Mouse (Mus musculus) layer of hippocampus, postnatal 36 days (tissue): ENCODE data around the gene Klf16. TPM values are rescaled to one million over a fixed set of nuclear protein-coding genes. Genes with fewer than 3 reads are reported as not detected.
A peak's percentile ranks its signal among the peaks of the same experiment; 100 is the strongest.

Source experiments
- DNase-seq, 2 experiments: peaks; one replicate each; pipeline ENCODE4 v3.0.0; 2022
- total RNA-seq, 2 experiments: library from RNA; stranded (reverse); gene quantifications; 2 replicates each; pipeline ENCODE4 v1.2.3; 2021

Gene Klf16
- 10 to 100 TPM; 51.7 to 56.8 TPM for total RNA-seq

GRCm38 (mm10) chr10:80577195-80578130, at the start of gene Klf16:
Gene Klf16 (minus strand): TSS chr10:80577321.
- DNase-seq, result peak; percentile 97

DNA sequence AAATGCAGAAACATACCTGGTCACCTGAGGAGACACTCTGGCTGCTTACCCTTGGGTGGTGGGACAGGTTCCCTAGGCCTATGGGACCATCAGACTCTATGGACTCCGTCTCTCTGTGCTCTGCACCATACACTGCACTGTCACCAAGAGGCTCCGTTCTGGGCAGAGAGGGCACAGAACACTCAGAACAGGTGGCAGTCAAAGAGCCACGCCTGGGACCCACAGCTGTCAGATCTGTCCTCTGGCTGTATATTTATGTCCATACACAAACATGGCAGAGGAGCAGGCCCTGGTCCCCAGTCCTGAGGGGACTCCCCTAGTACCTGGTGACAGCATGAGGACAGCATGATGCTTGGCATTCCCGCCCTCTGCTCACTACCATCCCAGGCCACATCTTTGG, 48.6 kb upstream of the Klf16 start:
- no peak for DNase-seq

DNA sequence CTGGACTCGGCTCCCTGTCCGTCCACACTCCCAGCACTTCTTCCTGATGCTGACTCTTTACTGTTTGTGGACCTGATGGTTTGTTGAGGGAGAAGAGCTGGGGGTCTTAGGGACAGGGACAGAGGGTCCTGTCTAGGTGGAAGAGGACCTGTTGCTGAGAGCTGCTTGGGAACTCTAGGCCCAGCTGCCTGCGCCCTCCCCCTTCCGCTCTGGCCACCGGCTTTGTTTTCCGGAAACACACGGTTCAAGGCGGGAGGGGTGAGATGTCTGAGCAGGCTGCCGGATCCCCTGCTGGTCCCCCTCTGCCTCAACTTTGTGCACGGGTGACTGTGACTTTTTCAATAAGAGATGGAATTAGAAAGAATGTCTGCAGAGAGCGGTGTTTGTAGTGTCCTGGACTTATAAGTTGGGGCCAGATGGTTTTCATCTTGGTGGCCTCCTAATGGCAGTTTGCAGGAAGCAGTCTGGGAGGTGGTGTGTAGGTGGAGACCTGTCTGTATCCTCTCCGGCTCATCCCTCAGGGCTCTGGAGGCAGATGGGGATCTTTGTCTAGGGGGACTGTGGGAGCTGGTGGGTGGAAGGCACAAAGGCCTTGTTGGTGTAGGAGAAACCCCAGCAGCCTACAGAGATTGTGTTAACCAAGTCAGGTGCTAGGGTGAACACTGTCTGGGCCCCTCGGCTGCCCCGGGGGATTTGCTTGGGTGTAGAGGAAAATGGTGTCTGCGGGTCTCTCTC, 46.5 kb upstream of the Klf16 start:
- peak in 1 of 2 experiments; percentile 36 for DNase-seq

- peak in 1 of 2 experiments; percentile 57 for DNase-seq
These were observed 45.7 kb upstream of the Klf16 start, which contains the start of gene Csnk1g2 for GRCm38 (mm10) chr10:80622661-80623456. Gene Csnk1g2 (plus strand): TSS chr10:80622838.

DNA sequence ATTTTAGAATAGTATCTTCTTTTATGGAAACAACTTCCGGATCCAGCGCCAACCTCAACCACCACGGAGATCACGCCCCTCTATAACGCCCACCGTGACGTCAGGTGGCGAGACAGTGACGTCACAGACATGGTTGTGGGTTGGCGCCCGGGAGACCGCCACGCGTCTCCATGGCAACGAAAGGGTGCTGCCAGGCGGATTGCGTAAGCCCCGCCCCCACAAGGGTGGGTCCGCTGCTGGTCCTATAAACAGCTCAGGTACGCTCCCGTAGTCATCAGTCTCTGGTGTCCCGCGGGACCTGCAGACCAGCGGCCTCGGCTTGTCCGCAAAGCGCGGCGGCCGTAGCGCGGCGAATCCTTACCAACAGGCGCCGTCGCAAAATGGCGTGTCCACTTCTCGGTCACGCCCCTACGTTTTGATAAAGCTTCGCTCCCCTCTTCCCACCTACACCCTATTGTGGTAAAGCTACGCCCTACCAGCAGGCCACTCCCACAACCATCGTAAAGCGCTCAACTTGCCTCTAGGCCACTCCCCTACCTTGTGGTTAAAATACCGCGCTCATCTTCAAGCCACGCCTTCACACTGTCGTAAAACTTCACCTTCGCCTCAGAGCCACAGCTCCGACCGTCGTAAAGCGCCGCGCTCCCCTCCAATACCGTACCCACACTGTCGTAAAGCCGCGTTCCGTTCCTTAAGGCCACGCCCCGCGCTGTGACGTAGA, 45.0 kb upstream of the Klf16 start:
- peak; percentile 99 for DNase-seq

GRCm38 (mm10) chr10:80621690-80621939, 44.5 kb upstream of the Klf16 start:
- DNase-seq, result no peak

GRCm38 (mm10) chr10:80620796-80621689, 43.9 kb upstream of the Klf16 start:
- no peak for DNase-seq

- no peak for DNase-seq
These were observed 43.2 kb upstream of the Klf16 start for GRCm38 (mm10) chr10:80620365-80620764.

- DNase-seq, result no peak
These were observed 42.5 kb upstream of the Klf16 start for GRCm38 (mm10) chr10:80619465-80620244.

DNA sequence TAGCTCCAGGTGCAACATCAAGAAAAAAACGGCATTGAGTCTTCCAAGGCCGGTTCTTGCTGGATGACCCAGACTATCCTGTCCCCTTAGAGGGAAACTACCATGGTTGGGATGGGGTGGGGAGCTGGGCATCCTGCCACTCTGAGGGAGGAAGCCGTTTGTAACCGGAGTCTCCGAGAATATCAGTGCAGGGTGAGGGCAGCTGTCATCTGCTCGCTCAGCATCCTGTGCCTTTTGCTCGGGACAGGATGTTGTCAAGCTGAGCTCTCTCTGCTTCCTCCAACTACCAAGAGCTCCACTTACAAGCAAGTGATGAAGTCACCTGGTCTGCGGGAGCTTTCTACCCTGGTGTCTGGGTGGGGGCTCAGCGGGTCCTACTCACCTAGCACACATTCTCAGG, 41.1 kb upstream of the Klf16 start:
- no peak for DNase-seq

DNA sequence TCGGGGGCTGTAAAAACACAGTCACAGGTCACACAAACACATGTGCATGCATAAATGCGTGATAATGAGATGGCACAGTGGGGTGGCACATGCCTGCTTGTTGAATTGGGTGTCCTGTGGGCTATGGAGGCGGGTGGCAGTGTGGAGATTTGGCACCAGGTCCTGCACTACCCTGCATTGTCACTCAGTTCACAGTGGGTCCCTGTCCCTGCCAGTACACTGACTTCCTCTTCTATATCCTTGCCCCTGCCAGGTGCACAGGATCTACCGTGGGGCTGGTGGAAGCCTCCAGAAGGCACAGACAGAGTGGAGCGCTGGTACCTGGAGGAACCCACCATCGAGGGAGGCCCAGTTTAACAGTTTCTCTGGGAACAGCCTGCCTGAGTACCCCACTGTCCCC, 37.2 kb upstream of the Klf16 start:
- no peak for DNase-seq

GRCm38 (mm10) chr10:80613821-80614220, 36.7 kb upstream of the Klf16 start:
- no peak for DNase-seq

DNA sequence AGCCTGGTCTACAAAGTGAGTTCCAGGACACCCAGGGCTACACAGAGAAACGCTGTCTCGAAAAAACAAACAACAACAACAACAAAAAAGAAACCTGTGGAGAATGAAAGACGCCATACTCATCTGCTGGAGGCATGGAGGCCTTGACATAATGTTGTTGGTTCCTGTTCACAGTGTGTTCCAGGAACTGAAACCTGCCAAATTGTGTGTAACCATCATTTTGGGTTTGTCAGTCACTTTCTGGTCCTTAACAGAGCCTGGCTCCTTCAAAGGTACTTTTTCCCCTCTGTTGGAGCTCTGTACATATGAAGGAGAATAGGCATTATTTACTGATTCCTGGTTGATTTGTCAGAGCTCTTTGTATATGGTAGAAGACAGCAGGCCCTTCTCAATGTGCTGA, 34.8 kb upstream of the Klf16 start:
- no peak for DNase-seq

- no peak for DNase-seq
These were observed 33.9 kb upstream of the Klf16 start for GRCm38 (mm10) chr10:80611024-80611423.

DNA sequence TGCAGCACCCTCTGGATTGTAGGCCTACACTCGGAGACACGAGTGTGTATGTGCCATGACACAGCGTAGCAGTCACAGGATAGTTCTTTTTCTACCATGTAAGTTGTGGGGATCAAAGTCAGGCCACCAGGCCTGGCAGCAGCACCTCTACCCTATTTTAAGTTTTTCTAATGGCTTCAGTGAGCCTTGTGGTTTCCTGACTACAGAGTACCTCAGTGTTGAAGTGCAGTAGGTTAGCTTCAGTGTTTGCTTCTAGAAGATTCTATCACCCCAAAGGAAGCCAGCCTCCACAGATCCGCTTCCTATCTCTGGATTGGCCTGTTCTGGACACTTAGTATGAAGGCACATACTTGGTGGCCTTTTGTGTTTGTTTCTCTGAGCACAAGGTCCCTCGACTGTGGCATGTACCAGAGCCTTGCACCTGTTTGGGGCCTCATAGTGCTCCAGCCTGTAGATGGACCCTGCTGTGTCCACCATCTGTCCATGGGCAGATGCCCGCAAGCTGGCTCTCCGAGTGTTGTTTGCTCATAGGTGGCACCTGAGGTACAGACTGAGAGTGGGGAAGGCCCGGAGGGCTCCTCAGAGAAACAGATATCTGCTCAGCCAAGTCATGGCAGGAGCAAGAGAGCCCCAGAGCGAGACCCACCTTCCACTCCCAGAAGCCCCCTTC, 33.1 kb upstream of the Klf16 start:
- DNase-seq, result no peak

GRCm38 (mm10) chr10:80609269-80609924, 32.3 kb upstream of the Klf16 start:
- DNase-seq, result no peak

- DNase-seq, result no peak
These were observed 31.3 kb upstream of the Klf16 start for GRCm38 (mm10) chr10:80608435-80608834.

GRCm38 (mm10) chr10:80606737-80607350, 29.7 kb upstream of the Klf16 start:
- DNase-seq, result no peak

- DNase-seq, result no peak
These were observed 29.2 kb upstream of the Klf16 start for GRCm38 (mm10) chr10:80606306-80606705.
